Mouse (Mus musculus) heart, postnatal 14 days (tissue): ENCODE data around the gene Zbtb22. TPM values are rescaled to one million over a fixed set of nuclear protein-coding genes. Genes with fewer than 3 reads are reported as not detected.
"Not testable (repeated sequence)": the region's sequence is repeated elsewhere in the genome, so short reads cannot be mapped to it uniquely, and the experiment has no call there.

Source experiments
- DNase-seq, 2 experiments: peaks; one replicate each; pipeline ENCODE4 v3.0.0; 2021 to 2022
- intact Hi-C: fragments of 180-260 bp; cut with DNase I; formaldehyde crosslinking; loops from one replicate; pipeline ENCODE4 v1.15.1; 2025
- total RNA-seq, 2 experiments: library from RNA; stranded (reverse); gene quantifications; 2 replicates each; pipeline ENCODE4 v1.2.3; 2021

Zbtb22 gene
- total RNA-seq, 2 experiments from 2014 or later, result 16.8 to 20.3 TPM

DNA sequence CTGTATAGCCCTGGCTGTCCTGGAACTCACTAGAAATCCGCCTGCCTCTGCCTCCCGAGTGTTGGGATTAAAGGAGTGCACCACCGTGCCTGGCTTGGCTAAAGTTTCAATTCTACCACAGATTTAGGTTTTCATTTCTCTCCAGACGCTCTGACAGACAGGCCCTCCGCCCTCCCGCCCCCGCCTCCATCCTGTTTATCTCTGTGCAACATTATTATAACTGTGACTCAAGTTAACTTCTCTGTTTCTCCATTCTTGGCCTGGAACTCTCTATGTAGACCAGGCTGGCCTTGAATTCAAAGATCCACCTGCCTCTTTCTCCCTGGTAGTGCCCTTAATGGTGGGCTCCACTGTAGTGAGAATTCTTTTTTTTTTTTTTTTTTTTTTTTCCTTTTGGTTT, 13.2 kb upstream of the Zbtb22 start:
- DNase-seq, result no peak
- intact Hi-C loops, result no loop called here

DNA sequence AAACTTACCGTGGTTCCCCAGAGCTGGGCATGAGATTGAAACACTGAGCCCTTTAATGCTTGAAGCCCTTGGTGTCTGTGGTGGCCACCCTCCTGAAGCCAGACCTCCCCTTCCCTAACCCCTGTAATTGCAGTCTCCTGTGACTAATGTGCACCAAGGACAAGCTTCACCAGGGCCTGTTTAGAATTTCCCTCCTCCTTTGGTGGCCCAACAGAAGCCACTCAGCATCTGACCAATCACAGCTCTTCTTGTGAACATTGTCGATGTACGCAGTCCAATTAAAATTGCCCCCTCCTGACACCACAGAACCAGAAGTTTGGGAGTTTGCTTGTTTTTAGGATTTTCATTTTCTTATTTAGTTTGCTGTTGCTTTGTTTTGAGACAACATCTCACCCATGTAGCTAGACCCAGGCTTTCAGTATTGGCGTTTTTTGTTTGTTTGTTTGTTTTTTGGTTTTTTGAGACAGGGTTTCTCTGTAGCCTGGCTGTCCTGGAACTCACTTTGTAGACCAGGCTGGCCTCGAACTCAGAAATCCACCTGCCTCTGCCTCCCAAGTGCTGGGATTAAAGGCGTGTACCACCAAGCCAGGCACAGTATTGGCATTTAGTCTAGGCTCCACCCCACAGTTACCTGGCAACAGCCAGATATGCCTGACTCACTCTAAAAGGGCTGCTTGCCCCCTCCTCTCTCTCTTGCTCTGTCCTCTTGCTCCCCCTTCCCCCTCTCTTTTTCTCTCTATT, 11.6 kb upstream of the Zbtb22 start:
- DNase-seq, intact Hi-C loops: not testable (repeated sequence)

DNA sequence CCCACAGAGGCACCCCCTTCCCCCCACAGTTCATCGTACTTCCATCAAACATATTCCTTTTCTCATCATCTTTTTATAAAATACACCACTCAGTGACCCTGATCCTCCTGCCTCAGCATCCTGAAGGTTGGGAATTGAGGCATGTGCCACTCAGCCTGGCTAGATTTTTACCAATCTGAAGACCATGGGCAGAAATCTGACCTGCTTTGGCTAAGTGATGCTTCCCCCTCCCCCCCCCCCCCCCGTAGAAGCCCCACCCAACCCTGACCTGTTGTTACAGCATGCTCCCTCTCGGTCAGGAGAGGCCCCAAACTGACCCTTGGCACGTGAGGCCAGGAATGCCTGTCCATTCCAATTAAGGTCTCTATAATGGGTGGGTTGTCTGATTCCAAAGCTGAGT, 10.9 kb upstream of the Zbtb22 start, which contains the start of gene Platr17:
TSS of gene Platr17 (plus strand) at position 301 of the 400 bp plus-strand sequence.
- intact Hi-C loops, DNase-seq: not testable (repeated sequence)

DNA sequence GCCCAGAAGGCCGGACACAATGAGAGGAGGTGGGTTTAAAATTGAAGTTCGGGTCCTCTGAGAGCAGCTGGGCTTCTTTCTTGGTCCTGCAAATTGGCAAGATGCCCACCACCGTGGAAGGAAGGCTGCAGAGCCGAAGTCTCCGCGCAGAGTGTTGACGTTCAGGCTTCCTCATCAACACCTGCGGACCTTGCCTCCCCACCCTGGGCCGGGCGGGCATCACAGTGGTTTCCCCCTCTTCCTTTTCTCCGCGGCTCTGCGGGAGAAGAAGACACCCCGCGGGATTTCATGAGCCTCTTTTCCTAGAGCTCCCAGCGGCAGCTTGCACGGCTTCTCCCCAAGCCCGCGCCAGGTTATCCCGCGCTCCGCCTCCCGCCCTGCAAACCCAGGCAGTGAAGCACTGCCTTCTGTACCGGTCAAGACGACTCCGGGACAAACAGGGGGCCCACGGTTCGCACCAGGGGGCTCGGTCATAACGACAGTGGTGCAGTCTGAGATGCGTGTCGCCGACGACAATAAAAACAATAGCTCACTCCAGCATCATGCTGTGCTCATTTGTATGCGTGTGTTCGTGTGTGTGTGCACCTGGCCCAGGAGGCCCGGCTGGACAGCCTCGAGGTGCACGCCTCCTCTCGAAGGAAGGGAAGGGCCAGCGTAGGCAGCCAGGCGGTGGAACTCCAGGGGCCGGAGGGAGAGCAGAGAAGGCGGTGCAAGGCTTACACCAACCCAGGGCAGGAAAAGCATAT, 7.2 kb upstream of the Zbtb22 start:
- intact Hi-C loops, result no loop called here
- peak; percentile 36 to 51 for DNase-seq

DNA sequence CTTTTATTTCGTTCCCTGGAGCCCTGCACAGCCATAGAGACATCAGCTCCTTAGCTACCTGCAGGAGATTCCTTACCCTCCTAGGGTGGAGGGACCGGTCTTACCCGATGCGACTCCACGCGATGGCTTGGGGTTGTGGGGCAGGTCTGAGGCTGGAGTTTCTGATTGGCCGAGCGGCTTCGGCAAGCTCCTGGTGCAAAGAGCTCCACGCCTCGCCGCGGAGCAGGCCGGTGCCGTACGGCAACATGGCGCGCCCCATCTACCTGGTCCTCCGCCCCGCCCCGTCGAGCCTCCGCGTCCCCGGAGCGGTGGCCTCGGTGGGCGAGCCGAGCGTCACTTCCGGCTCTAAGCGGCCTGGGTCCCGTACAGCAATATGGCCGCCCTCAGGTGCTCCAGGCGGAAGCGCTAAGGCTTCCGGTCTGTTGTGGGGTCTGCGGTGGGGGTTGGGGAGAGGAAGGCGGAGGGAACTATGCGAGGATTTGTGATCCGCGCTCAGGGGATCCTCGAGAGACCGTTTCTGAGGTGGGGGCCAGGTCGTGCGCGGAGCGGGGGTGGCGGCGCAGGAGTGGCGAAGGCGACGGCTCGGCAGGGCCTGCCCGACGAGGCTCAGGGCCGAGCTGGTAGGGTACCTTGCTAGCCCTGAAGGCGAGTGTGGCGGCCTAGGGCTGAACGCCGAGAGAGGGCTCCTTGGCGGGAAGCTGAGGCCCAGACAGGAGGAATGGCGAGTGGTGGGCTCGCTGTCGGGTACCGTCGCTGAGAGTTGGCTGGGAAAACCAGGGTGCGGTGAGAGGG, 6.4 kb upstream of the Zbtb22 start, which contains the start of gene Daxx:
TSS of gene Daxx (plus strand) at position 338 of the 792 bp plus-strand sequence.
- peak; percentile 100 for DNase-seq
- intact Hi-C loops, result no loop called here

DNA sequence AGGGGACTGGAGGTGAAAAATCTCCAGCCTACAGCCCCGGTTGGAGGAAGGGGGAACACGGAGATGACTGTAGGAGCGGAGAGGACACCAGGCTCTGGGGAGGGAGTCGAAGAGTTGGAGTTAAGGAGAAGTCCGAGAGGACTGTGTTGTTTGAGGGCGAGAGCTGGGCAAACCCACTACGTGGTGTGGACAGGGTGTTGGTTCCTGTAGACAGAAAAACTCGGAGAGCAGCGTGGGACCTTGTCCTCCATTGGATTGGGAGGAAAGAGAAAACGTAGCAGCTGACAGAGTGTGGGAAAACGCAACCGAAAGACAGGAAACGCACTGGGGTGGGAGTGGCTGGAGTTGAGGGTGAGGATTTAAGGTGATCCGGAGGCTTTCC, 5.8 kb upstream of the Zbtb22 start:
- intact Hi-C loops, result no loop called here
- DNase-seq, result peak; percentile 35 to 52

DNA sequence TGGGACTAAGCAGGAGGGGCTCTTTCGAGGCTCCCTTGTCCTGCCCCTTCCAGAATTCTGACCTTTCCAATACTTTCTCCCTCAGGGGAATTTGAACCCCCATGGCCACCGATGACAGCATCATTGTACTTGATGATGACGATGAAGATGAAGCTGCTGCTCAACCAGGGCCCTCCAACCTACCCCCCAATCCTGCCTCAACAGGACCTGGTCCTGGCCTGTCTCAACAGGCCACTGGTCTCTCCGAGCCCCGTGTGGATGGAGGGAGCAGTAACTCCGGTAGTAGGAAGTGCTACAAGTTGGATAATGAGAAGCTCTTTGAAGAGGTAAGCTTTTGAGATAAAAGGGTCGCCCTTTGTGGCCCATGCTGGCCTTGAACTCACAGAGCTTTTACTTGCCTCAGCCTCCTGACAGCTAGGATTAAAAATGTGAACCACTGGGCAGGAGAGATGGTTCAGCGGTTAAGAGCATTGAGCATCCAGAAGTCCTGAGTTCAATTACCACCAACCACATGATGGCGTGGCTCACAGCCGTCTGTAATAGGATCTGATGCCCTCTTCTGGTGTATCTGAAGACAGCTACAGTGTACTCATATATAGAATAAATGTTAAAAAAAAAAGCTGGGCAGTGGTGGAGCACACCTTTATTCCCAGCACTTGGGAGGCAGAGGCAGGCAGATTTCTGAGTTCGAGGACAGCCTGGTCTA, 5.2 kb upstream of the Zbtb22 start:
- intact Hi-C loops, result no loop called here

DNA sequence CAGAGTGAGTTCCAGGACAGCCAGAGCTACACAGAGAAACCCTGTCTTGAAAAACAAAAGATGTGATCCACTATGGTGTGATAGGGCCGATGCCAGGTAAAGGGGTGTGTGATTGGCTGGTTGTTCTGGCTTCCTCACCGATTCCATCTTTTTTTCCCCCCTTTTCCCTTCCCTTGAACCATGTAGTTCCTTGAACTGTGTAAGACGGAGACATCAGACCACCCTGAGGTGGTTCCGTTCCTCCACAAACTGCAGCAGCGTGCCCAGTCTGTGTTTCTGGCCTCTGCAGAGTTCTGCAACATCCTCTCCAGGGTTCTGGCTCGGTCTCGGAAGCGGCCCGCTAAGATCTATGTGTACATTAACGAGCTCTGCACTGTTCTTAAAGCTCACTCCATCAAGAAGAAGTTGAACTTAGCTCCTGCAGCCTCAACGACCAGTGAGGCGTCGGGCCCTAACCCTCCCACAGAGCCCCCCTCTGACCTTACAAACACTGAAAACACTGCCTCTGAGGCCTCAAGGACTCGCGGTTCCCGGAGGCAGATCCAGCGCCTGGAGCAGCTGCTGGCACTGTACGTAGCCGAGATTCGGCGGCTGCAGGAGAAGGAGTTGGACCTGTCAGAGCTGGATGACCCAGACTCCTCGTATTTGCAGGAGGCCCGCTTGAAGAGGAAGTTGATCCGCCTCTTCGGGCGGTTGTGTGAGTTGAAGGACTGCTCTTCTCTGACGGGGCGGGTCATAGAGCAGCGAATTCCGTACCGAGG, 4.5 kb upstream of the Zbtb22 start:
- intact Hi-C loops, result no loop called here
- DNase-seq, result no peak

More for the DNA sequence above, 5.2 kb upstream of the Zbtb22 start:
- DNase-seq, result no peak

DNA sequence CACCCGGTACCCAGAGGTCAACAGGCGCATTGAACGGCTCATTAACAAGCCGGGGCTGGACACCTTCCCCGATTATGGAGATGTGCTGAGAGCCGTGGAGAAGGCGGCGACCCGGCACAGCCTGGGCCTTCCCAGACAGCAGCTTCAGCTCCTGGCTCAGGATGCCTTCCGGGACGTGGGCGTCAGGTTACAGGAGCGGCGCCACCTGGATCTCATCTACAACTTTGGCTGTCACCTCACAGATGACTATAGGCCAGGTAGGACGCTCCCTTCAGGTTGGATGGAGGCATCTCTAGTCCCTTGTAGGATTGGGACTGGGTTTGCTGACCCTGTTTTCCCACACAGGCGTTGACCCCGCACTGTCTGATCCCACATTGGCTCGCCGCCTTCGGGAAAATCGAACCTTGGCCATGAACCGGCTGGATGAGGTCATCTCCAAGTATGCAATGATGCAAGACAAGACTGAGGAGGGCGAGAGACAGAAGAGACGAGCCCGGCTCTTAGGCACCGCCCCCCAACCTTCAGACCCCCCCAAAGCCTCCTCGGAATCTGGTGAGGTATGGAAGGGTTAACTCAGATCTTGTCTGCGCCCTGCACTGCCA, 3.8 kb upstream of the Zbtb22 start:
- intact Hi-C loops, result no loop called here
- DNase-seq, result no peak

DNA sequence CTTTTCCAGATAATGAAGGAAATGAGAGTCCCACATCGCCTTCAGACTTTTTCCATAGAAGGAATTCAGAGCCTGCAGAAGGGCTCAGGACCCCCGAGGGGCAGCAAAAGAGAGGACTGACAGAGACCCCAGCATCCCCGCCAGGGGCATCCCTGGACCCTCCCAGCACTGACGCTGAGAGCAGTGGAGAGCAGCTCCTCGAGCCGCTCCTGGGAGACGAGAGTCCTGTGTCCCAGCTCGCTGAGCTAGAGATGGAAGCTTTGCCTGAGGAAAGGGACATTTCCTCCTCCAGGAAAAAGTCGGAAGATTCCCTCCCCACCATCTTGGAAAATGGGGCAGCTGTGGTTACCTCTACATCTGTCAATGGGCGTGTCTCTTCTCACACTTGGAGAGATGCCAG, 2.4 kb upstream of the Zbtb22 start:
- DNase-seq, result no peak

DNA sequence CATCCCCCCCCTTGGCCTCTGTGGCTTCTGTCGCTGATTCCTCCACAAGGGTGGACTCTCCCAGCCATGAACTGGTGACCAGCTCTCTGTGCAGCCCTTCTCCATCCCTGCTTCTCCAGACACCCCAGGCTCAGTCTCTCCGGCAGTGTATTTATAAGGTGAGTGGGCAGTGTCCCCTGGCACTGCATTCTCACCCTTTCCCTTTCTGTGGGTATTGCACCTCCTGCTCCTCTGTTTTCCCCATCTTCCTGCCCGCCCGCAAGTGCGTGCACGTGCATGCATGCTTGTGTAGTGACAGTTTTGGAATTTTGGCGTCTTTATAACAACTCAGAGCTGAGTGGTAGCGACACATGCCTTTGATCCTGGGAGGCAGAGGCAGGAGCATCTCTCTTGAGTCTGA, 1.8 kb upstream of the Zbtb22 start:
- intact Hi-C loops, result no loop called here
- DNase-seq, result no peak

More for the DNA sequence above, 2.4 kb upstream of the Zbtb22 start:
- intact Hi-C loops, result no loop called here

DNA sequence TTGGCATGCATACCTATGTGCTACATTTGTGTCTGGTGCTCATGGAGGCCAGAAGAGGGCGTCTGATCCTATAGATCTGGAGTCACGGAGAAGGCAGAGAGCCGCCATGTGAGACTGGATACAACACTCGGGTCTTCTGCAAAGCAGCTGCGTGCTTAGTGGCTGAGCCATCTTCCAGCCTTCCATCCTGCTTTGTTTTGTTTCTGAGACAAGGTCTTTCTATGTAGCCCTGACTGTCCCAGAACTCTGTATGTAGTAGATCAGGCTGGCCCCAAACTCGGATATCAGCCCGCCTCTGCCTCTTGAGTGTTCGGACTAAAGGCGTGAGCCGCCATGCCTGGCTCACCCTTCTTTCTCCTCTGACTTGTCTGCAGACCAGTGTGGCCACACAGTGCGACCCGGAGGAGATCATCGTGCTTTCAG, 724 bp upstream of the Zbtb22 start:
- intact Hi-C loops, result no loop called here
- no peak for DNase-seq

DNA sequence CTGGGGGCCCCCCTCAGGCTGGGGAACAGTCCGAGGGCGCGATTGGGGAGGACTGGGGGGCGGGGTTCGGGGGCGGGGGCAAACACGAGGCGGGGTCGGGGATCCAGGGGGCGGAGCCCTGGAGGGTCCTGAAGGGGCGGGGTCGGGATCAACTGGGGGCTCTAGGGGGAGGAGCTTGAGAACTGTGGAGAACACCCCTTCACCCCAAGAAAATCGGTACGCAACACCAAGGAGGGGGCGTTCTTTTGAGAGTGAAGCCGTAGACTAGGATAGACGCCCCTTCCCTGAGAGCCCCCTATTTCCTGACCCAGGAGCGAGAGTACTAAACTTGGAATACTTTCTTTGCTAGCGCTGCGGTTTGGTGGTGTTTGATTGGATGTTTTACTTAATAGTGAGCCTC, 590 bp downstream of the Zbtb22 start:
- intact Hi-C loops, result no loop called here

DNA sequence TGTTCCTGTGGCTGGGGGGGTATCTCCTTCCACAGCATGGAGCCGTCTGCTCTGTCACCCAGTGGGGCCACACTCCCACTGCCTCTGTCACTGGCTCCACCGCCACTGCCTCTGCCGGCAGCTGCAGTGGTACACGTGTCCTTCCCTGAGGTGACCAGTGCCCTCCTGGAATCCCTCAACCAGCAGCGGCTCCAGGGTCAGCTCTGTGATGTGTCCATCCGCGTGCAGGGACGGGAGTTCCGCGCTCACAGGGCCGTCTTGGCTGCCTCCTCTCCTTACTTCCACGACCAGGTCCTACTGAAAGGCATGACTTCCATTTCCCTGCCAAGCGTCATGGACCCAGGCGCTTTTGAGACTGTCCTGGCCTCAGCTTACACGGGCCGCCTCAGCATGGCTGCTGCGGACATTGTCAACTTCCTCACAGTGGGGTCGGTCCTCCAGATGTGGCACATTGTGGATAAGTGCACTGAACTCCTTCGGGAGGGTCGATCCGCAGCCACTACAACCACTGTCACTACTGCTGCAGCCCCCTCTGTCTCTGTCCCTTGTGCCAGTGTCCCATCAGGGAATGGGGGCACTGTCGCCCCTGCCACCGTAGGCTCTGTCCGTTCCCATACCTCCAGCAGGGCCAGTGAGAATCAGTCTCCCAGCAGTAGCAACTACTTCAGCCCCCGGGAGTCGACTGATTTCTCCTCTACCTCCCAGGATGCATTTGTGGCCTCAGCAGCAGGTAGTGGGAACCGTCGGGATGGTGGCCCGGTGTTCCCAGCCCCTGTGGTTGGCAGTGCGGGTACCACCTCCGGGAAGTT, 1.3 kb downstream of the Zbtb22 start:
- DNase-seq, result no peak
- intact Hi-C loops, result no loop called here

More for the DNA sequence above, 590 bp downstream of the Zbtb22 start:
- DNase-seq, result no peak

DNA sequence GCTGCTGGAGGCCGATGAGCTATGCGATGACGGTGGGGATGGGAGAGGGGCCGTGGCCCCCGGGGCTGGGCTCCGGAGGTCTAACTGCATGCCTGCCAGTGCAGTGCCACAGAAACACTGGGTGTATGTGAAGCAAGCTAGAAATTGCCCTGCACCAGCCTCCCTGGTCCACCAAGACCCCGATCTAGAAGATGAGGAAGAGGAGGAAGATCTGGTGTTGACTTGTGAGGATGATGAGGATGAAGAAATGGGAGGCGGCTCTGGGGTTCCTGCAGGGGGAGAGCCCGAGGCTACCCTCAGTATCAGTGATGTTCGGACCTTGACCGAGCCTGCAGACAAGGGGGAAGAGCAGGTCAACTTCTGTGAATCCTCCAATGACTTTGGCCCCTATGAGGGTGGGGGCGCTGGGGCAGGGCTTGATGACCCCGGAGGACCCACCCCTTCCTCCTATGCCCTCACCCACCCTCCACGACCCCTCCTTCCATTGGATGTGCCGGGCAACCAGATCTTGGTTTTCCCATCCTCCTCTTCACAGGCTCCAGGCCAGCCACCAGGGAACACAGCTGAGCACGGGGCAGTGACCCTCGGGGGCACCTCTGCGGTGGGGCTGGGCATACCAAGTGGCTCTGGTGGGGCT, 2.1 kb downstream of the Zbtb22 start:
- no peak for DNase-seq
- intact Hi-C loops, result no loop called here

DNA sequence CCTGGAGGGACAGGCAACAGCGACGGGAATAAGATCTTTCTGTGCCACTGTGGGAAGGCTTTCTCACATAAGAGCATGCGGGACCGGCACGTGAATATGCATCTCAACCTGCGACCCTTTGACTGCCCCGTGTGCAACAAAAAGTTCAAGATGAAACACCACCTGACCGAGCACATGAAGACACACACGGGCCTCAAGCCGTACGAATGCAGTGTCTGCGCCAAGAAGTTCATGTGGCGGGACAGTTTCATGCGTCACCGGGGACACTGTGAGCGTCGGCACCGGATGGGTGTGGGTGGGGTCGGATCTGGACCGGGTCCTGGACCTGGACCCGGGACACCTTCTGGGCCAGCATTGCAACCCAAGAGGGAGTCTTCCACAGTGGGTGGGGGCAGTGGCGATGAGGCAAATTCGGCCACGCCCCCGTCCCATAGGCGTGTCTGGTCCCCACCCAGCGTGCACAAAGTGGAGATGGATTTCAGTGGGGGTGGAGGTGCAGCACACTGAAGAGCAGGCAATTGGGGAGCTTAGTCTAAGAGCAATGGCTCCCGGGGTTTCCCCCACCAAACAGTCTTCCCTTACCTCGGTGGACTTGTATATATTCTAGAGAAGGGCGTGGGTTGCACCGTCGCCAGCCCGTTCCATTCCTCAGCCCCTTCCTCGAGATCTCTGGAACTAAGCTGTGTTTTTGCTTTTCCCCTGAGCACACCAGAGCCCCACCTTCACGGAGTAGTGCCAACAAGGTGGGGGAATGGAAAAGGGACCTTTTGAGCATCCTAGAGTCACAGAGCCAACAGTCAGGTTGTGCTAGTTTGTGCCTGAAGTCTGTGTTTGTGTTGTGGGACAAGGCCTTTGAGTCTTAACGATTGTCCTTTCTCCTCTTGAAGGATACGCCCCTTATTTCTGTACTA, 2.8 kb downstream of the Zbtb22 start:
- intact Hi-C loops, result no loop called here
- peak; percentile 35 to 51 for DNase-seq
